16 mouse cellular contexts compared by ENCODE assay signal in the genomic region with DNA sequence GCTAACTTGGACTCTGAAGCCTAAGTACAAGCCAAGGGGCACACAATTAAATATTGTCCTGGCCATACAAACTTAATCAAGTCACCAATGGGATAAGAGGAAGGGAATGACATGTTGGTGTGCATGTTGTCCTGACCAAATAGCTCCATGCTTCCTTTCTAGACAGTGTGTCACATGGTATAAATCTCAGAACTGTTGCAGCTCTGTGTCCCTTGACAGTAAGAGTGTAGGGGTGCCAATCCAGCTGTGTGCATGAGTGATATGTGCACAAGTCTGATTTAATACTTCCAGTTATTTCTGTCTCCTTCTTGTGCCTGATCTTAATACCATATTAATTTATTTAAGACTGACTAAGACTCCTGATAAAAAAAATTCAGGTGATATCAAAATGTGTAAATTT.
"Had no signal": no experiment of that assay in that cellular context is flagged by ENCODE, and none has a peak within 500 bp of the region (broad histone marks: within the 10 kb centered on the region; RNA-seq: fewer than 3 reads in every experiment).

No protein-coding gene starts in this region.

- DNase-seq: lung, adult 2 months; lung, postnatal 14 days; lung, postnatal 36 days; right cerebral cortex, postnatal 14 days; thymus, adult 2 months; thymus, postnatal 36 days had no signal

- H3K27me3 ChIP-seq: lung, embryonic 15.5 days; megakaryocyte, embryonic 14.5 days; midbrain, embryonic 13.5 days; midbrain, embryonic 15.5 days; neural tube, embryonic 12.5 days; stomach, embryonic 15.5 days had no signal

- H3K4me2 ChIP-seq: lung, embryonic 15.5 days; midbrain, embryonic 11.5 days; midbrain, embryonic 13.5 days; midbrain, embryonic 15.5 days; neural tube, embryonic 12.5 days; stomach, embryonic 15.5 days had no signal

- H3K27ac ChIP-seq: lung, embryonic 15.5 days; macrophage; midbrain, embryonic 13.5 days; midbrain, embryonic 15.5 days; neural tube, embryonic 12.5 days; stomach, embryonic 15.5 days; stomach, postnatal 0 days had no signal

- H3K4me1 ChIP-seq: lung, embryonic 15.5 days; megakaryocyte, embryonic 14.5 days; midbrain, embryonic 13.5 days; midbrain, embryonic 15.5 days; neural tube, embryonic 12.5 days; stomach, embryonic 15.5 days had no signal

- ATAC-seq: lung, postnatal 0 days; midbrain, embryonic 13.5 days; midbrain, embryonic 15.5 days had no signal

- H3K36me3 ChIP-seq: lung, embryonic 15.5 days; midbrain, embryonic 13.5 days; midbrain, embryonic 15.5 days; neural tube, embryonic 12.5 days; stomach, embryonic 15.5 days had no signal

- H3K9me3 ChIP-seq: lung, embryonic 15.5 days; midbrain, embryonic 13.5 days; midbrain, embryonic 15.5 days; neural tube, embryonic 12.5 days; stomach, embryonic 15.5 days had no signal

- H3K4me3 ChIP-seq: lung, embryonic 15.5 days; megakaryocyte, embryonic 14.5 days; midbrain, embryonic 13.5 days; midbrain, embryonic 15.5 days; neural tube, embryonic 12.5 days; stomach, embryonic 15.5 days had no signal

- H3K9ac ChIP-seq: lung, embryonic 15.5 days; midbrain, embryonic 13.5 days; midbrain, embryonic 15.5 days; neural tube, embryonic 12.5 days; stomach, embryonic 15.5 days had no signal
